Mouse (Mus musculus) layer of hippocampus, adult 2 months (tissue): ENCODE measurements around the gene Pram1. TPM values are rescaled to one million over a fixed set of nuclear protein-coding genes. Genes with fewer than 3 reads are reported as not detected.

Source experiments
- DNase-seq, 2 experiments: peaks; one replicate each; pipeline ENCODE4 v3.0.0; 2022; ENCODE audit warnings: low spot score in 2 of 2
- H3K27ac ChIP-seq: fragments of 200-600 bp; 2 replicates; pipeline ENCODE4 v1.8.1; 2022
- H3K4me3 ChIP-seq: fragments of 200-600 bp; 2 replicates; pipeline ENCODE4 v1.8.1; 2022; ENCODE audit warnings: mild to moderate bottlenecking
- CTCF ChIP-seq: fragments of 200-600 bp; conservative IDR thresholded peaks from 2 replicates; pipeline ENCODE4 v1.8.1; 2022; ENCODE audit warnings: antibody characterized with exemption, mild to moderate bottlenecking, moderate library complexity
- total RNA-seq, 2 experiments: library from RNA; stranded (reverse); gene quantifications; 2 replicates each; pipeline ENCODE4 v1.2.3; 2021

The Pram1 gene
- total RNA-seq, 2 experiments from 2014 or later: 0.51 to 0.59 TPM

DNA sequence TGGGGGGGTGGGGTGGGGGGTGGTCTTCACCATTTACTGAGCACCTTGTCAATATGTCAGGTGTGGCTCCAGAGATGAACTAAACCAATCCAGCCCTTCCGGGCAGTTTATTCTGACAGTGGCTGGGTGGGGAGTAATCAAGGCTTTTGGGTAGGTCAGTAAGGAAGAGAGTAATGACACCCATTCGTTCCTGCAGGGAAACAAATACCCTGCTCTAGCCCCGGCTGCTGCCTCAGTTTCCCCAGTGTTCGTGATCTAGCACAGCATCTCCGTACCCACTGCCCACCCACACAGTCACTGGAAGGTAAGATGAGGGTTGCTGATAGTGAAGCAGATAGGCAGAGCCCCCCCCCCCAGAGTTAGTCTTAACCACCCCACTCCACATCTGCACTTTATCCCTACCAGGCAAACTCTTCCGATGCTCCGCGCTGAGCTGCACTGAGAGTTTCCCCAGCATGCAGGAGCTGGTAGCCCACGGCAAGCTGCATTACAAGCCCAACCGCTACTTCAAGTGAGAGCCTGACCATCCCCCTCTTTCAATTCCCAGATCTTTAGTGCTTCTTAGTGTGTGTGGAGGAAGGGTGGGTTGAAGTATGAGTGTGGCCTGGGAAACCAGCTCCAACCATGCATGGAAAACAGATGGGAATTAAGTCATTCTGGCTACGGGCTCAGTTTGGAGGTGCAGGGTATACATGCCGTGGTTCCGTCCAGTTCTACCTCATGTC lies 7.5 kb upstream of the Pram1 start:
- Histone ChIP-seq H3K4me3 (no peak overlapping the region; the same call in 1 of the 2 replicates), H3K27ac (no peak overlapping the region)
- DNase-seq: no peak
- TF ChIP-seq CTCF: no peak

DNA sequence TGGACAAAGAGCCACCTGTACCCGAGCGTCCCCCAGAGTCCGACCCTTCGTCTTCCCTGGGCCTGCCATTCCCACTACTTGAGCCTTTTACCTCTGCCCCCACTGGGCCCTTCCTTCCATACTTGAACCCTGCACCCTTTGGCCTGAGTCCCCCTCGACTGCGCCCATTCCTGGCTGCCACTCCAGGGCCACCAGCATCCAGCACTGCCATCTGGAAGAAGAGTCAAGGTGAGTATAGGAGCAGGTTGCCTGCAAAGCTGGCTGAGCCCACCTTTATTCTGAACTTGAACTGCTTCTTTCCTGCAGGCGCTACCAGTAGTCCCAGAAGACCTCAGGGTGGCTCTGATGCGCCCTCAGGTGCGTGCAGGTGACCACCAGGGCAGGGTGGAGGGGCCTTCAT lies 6.6 kb upstream of the Pram1 start:
- Histone ChIP-seq H3K27ac (peak overlapping the region; percentile 28; the same call in 1 of the 2 replicates), H3K4me3 (no peak overlapping the region)
- no peak for TF ChIP-seq CTCF
- no peak for DNase-seq

DNA sequence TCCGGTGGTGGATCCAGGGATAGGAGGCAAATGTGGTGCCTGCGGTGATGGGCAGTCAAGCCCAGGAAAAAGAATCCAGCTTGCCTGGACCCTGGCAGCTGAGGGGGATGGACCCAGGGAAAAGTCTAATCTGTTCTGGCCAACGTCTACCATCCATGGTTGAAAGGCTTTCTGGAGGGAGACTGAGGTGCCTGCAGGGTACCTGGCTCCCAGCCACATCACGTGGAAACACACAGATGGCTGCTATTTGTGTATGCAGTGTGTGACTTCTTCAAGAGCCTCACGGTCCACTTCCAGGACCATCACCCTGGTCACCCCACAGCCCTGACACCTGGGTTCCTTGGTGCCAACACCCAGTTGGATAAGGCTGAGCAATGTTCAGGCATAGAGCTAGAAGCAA lies 6.1 kb upstream of the Pram1 start:
- TF ChIP-seq CTCF: no peak
- Histone ChIP-seq H3K4me3 (no peak overlapping the region), H3K27ac (peak overlapping the region; percentile 28; the same call in 1 of the 2 replicates)
- no peak for DNase-seq

DNA sequence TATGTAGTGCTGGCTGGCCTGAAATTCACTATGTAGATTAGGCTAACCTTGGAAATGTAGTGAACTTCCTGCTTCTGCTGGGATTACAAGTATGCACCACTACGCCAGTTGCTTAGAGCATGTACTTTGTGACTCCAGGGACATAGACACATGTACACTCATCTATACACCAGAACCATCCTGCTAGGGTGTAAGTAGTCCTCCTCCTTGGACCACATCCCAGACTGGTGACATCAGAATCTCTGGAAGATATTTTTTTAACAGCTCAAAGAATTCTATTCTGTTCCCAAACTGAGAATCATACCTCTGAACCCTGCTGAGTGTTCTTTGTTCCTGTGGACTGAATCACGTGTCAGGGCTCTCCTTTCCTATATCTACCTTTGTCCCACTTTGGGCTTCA lies 818 bp upstream of the Pram1 start:
- no peak for TF ChIP-seq CTCF
- DNase-seq: peak; percentile 28 to 47
- Histone ChIP-seq H3K27ac (peak overlapping the region; percentile 46; the same call in 1 of the 2 replicates), H3K4me3 (no peak overlapping the region)

DNA sequence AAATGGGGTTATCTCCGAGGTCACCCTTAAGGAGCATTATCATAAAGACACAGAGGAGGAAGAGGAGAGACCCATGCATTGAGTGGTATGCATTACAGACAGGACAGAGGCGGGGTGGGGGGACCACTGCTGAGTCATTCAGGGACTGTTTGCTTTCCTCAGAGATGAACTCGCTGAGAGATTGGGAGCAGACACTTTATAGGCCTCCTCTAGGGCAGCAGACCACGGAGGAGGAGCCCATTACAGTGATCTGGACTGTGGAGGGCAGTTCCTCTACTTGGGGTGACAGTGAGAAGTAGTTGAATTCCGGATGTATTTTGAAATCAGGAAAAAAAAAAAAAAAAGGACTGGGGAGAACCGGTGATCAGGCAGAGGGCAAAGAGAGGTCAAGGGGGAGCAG lies 1.9 kb downstream of the Pram1 start:
- no peak for DNase-seq
- no peak overlapping the region for H3K27ac ChIP-seq
- no peak overlapping the region for H3K4me3 ChIP-seq
- TF ChIP-seq CTCF: no peak

DNA sequence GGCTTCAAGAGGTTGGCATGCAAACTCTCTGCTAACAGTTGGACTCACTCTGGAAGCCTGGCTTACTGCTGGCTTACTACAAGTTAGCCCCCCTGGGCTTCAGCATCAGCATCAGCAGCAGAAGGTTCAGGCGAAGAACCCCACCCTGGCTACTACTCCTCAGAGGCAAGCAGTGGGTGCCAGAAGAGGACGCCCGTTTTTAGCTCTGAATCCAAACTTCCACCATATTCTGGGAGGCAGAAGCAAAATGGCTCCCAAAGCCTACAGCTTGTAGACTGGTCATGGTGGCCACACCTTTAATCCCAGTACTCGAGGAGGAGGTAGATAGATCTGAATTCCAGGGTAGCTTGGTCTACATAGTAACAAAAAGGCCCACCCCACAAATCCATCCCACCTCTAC lies 6.2 kb downstream of the Pram1 start:
- TF ChIP-seq CTCF: no peak

DNA sequence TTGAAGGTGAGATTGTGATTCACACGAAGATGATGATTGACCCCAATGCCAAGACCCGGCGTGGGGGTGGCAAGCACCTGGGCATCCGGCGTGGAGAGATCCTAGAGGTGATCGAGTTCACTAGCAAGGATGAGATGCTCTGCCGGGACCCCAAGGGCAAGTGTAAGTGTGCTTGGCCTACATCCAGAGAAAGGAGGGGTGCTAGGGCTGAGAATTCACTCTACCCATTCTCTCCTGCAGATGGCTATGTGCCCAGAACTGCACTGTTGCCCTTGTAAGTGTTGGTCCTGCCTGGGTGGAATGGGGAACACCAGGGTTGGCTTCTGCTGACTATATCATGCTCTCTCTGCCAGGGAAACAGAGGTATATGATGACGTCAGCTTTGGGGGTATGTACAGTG lies 7.2 kb downstream of the Pram1 start:
- Histone ChIP-seq H3K4me3 (no peak overlapping the region), H3K27ac (no peak overlapping the region)
- TF ChIP-seq CTCF: no peak
- no peak for DNase-seq

More for the DNA sequence above, 6.2 kb downstream of the Pram1 start:
- no peak for DNase-seq
- H3K4me3 ChIP-seq: no peak overlapping the region
- no peak overlapping the region for H3K27ac ChIP-seq

DNA sequence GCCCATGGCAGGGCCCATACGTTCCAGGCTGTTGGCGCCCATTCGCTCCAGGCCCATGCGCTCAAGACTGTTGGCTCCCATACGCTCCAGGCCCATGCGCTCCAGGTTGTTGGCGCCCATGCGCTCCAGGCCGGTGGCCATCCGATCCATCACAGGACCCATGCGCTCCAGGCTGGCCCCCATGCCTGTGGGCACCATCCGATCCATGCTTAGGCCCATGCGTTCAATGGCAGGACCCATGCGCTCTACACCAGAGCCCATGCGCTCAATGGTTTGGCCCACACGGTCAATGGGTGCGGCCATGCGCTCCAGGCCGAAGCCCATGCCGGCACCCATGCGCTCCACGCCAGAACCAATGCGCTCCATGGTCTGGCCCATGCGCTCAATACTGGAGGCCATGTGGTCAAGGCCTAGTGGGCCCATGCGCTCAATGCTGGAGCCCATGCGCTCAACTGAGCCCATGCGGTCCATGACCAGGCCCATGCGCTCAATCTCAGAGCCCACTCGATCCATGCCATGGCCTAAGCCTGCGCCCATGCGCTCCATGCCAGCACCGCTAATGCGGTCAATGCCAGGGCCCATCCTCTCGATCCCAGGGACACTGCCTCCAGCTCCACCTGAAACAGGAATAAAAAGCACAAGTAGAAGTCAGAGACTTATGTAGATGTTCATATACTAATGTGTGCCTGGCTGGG lies 12.1 kb downstream of the Pram1 start:
- no peak overlapping the region for H3K27ac ChIP-seq
- no peak overlapping the region for H3K4me3 ChIP-seq
- TF ChIP-seq CTCF: no peak
- no peak for DNase-seq

DNA sequence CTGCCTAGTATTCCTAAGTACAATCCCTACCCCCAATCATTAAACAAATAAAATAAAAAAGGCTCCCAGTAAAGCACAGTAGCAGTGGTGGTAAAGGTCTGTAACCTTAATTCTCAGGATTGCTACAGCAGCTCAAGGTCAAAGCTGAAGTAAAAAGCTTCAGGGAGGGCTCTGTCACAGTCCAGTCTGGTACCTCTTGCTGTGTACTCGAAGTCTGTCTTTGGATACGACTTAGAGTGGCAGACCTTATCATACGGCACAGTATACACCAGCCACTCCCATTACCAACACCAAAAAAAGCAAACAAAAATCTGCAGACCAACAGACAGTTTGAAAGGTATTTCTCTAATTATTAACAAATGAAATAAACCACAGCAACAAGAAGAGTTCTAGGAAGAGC lies 29.0 kb downstream of the Pram1 start:
- no peak for TF ChIP-seq CTCF
- no peak overlapping the region for H3K4me3 ChIP-seq
- no peak overlapping the region for H3K27ac ChIP-seq
- DNase-seq: no peak

DNA sequence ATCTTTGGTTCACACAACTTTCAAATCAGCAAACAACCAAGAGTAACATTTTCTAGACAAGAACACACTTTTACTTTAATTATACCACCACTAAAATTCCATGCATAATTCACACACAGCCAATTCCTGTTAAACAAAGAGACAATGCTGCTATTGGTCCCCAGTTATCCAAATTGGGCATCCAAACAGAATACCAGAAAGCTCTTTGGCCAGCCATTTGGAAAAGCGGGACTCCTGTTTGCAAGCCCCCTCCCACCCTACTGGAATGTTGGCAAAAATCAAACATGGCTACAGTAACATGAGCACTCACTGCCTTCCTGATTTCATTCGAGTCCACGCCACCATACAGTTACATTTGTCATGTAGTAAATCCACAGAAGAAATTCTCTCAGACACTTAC lies 31.8 kb downstream of the Pram1 start:
- no peak for DNase-seq
- no peak overlapping the region for H3K27ac ChIP-seq
- TF ChIP-seq CTCF: no peak
- H3K4me3 ChIP-seq: no peak overlapping the region

DNA sequence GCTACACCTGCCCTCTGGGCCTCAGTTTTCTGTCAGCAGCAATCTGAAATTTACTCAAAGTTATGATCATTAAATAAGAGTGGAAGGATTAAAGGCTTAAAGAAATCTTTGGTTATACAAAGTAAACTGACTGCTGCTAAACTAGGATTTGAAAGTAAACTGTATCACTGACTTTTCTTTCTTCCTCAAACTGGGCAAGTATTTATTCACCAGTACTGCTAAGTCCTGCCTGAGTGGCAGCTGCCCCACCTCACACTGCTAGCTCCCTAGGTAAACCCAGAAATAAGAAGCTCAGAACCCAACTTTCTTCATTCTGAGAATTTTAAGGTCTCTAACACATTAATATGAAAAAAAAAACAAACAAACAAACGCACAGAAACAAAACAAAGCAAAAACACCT lies 36.0 kb downstream of the Pram1 start:
- TF ChIP-seq CTCF: no peak
- H3K4me3 ChIP-seq: no peak overlapping the region
- H3K27ac ChIP-seq: no peak overlapping the region
- DNase-seq: no peak

DNA sequence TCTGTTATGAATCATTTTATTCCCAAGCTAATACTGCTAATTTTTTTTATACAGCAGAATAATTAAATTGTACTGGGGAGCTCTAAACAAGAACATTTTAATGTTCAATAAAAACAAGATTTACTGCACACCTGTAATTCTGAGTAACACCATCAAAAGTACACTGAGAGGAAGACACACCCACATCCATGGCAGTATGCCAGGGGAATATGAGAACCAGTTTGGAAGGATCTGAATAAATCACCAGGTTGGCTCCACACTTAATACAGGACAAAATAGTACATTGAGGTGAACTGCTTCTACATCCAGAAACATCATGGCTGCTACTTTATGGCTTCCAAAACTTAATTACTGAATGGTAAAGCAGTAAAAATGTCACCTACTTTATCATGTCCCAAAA lies 37.6 kb downstream of the Pram1 start:
- TF ChIP-seq CTCF: no peak
- H3K27ac ChIP-seq: no peak overlapping the region
- DNase-seq: no peak

DNA sequence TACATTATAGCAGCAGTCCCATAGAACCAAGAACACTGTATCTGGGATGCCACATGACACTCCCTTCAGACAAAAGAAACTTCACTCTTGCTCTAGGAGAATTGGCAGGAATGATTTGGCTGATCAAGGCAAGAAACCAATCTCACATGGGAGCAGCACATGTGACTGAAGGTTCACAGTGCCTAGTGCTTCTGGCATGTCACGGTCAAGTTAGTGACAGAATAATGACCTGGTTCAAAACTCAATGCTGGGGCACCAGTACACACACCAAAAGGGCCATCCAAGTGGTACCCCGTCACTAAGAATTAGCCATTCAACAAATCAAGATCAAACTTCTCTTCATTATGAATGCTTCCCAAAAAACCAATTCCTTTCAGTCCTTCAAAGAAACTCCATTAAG lies 38.2 kb downstream of the Pram1 start:
- H3K4me3 ChIP-seq: no peak overlapping the region
- no peak for TF ChIP-seq CTCF
- no peak overlapping the region for H3K27ac ChIP-seq
- DNase-seq: no peak

More for the DNA sequence above, 37.6 kb downstream of the Pram1 start:
- no peak overlapping the region for H3K4me3 ChIP-seq

DNA sequence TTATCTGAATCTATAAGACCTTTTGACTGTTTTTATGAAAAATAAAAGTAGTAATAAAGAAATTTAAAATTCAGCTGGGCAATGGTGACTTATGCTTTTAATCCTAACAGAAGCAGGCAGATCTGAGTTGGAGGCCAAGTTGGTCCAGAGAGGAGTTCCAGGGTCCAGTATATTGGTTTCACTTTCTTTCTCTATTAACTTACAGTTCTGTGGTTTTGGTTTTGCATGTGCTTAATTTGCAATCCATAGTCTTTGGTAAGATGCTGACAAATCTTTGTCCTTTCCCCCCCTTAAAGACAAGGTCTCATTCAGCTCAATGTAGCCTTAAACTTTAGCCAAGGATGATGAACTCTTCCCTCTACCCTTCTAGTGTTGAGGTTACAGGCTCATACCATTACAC lies 40.9 kb downstream of the Pram1 start:
- no peak for TF ChIP-seq CTCF
- no peak for DNase-seq
- Histone ChIP-seq H3K4me3 (no peak overlapping the region), H3K27ac (no peak overlapping the region)
